Comparison of ENCODE assay signal across 11 mouse cellular contexts in the genomic region with DNA sequence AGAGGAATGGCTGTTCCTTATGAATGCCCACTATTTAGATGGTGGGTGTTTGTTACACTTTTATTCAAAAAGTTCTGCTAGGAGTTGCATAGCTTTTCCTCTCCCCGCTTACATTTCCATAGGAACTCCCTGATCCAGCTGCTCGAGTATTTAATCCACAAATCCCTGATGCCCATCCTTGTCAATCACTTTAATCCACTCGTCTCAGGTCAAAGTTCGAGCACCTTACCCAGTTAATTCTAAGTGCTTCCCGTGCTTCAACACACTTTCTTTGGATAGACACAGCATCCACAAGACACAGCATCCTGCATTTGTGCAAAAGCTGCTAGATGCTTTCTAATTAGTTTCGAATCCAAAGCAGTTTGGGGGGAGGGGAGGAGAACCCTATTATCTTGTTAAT. TPM values are rescaled to one million over a fixed set of nuclear protein-coding genes. Genes with fewer than 3 reads are reported as not detected.
DNase-seq lines count a peak whose midpoint lies in the region; ATAC-seq and TF ChIP-seq lines count a peak whose summit lies in the region.
"Had no signal": no experiment of that assay in that cellular context is flagged by ENCODE, and none has a peak within 500 bp of the region (broad histone marks: within the 10 kb centered on the region; RNA-seq: fewer than 3 reads in every experiment).

No protein-coding gene starts in this region.

- H3K36me3 ChIP-seq in forebrain, embryonic 12.5 days (replicated peaks) = no peaks in the 10 kb centered on the region
- H3K36me3 ChIP-seq in forebrain, postnatal 0 days (ENCODE audit: insufficient read depth) = no peaks in the 10 kb centered on the region
- peaks cover 4% of the 10 kb centered on the region; the same call in 1 of the 2 replicates for H3K36me3 ChIP-seq in lung, embryonic 14.5 days (ENCODE audit: insufficient read depth)
- H3K36me3 ChIP-seq in limb, embryonic 12.5 days = peaks cover 10% of the 10 kb centered on the region; the same call in 1 of the 2 replicates

- intact Hi-C loops in left cerebral cortex, postnatal 25 days (cut with DNase I) = no loop called here

- no peak overlapping the region for H3K27ac ChIP-seq in forebrain, embryonic 12.5 days
- no peak overlapping the region for H3K27ac ChIP-seq in forebrain, postnatal 0 days (ENCODE audit: low read depth, low read length)
- no peak overlapping the region for H3K27ac ChIP-seq in lung, embryonic 14.5 days (ENCODE audit: low read depth)
- H3K27ac ChIP-seq in limb, embryonic 12.5 days = no peak overlapping the region

- no peaks in the 10 kb centered on the region for H3K27me3 ChIP-seq in forebrain, embryonic 12.5 days
- H3K27me3 ChIP-seq in forebrain, postnatal 0 days (ENCODE audit: insufficient read depth, low read length) = no peaks in the 10 kb centered on the region
- no peaks in the 10 kb centered on the region for H3K27me3 ChIP-seq in lung, embryonic 14.5 days (ENCODE audit: insufficient read depth, low read length)
- no peaks in the 10 kb centered on the region for H3K27me3 ChIP-seq in limb, embryonic 12.5 days

- peaks cover 17% of the 10 kb centered on the region for H3K4me1 ChIP-seq in forebrain, embryonic 12.5 days
- no peaks in the 10 kb centered on the region for H3K4me1 ChIP-seq in forebrain, postnatal 0 days (ENCODE audit: insufficient read depth)
- H3K4me1 ChIP-seq in lung, embryonic 14.5 days (ENCODE audit: insufficient read depth) = peaks cover 2% of the 10 kb centered on the region
- peaks cover 39% of the 10 kb centered on the region for H3K4me1 ChIP-seq in limb, embryonic 12.5 days (replicated peaks)

- ATAC-seq in forebrain, embryonic 12.5 days (ENCODE audit: low FRiP score) = no peak
- ATAC-seq in forebrain, postnatal 0 days = no peak
- ATAC-seq in lung, embryonic 14.5 days (ENCODE audit: insufficient read depth) = no peak
- no peak for ATAC-seq in limb, embryonic 12.5 days (ENCODE audit: insufficient number of reproducible peaks, insufficient read depth, low FRiP score, low TSS enrichment, low read depth)

- no peak overlapping the region for H3K4me3 ChIP-seq in forebrain, embryonic 12.5 days (replicated peaks)
- H3K4me3 ChIP-seq in forebrain, postnatal 0 days (ENCODE audit: low read depth, low read length) = no peak overlapping the region
- peak overlapping the region; percentile 69 for H3K4me3 ChIP-seq in lung, embryonic 14.5 days (ENCODE audit: low read depth, low read length)
- H3K4me3 ChIP-seq in limb, embryonic 12.5 days (replicated peaks) = peak overlapping the region; percentile 82; the same call in 1 of the 2 replicates

- no peak overlapping the region for H3K9ac ChIP-seq in forebrain, embryonic 12.5 days
- H3K9ac ChIP-seq in forebrain, postnatal 0 days = no peak overlapping the region
- H3K9ac ChIP-seq in lung, embryonic 14.5 days = peak overlapping the region; percentile 63; the same call in 1 of the 2 replicates
- H3K9ac ChIP-seq in limb, embryonic 12.5 days (replicated peaks) = no peak overlapping the region

- TF ChIP-seq CTCF in forebrain, postnatal 0 days (IDR thresholded peaks at IDR 0.05; ENCODE audit: low read depth) = no peak
- no peak for TF ChIP-seq CTCF in lung, embryonic 14.5 days (IDR thresholded peaks at IDR 0.05; ENCODE audit: low read depth)

- peak overlapping the region; percentile 87 for H3K4me2 ChIP-seq in forebrain, embryonic 12.5 days
- no peak overlapping the region for H3K4me2 ChIP-seq in forebrain, postnatal 0 days (ENCODE audit: low read depth)
- H3K4me2 ChIP-seq in lung, embryonic 14.5 days = peak overlapping the region; percentile 85
- H3K4me2 ChIP-seq in limb, embryonic 12.5 days = peak overlapping the region; percentile 64

- no peak for DNase-seq in forebrain, postnatal 0 days
- DNase-seq in lung, embryonic 14.5 days = no peak
- DNase-seq in lung, postnatal 14 days = no peak
- peak; percentile 71 for DNase-seq in retina, postnatal 1 day
- DNase-seq in thymus, adult 18-20 months = no peak
- no peak for DNase-seq in left cerebral cortex, postnatal 25 days (ENCODE audit: low spot score in 2 of 2)
- DNase-seq: cerebellum, postnatal 36 days; lung, postnatal 10 days; right cerebral cortex, adult 18-20 months had no signal

- WGBS in forebrain, embryonic 12.5 days = 15% methylated on average over 6 of the region's 6 CpGs
- 21% methylated on average over 6 of the region's 6 CpGs for WGBS in forebrain, postnatal 0 days
- 52% methylated on average over 6 of the region's 6 CpGs for WGBS in lung, embryonic 14.5 days
- 65% methylated on average over 6 of the region's 6 CpGs for WGBS in limb, embryonic 12.5 days

- H3K9me3 ChIP-seq in forebrain, embryonic 12.5 days = no peaks in the 10 kb centered on the region
- H3K9me3 ChIP-seq in forebrain, postnatal 0 days (ENCODE audit: low read length) = no peaks in the 10 kb centered on the region
- H3K9me3 ChIP-seq in lung, embryonic 14.5 days (ENCODE audit: low read depth, low read length) = no peaks in the 10 kb centered on the region
- no peaks in the 10 kb centered on the region for H3K9me3 ChIP-seq in limb, embryonic 12.5 days

RNA-seq across cellular contexts. Expression of gene Hadh, which starts 1.5 kb away (rescaled TPM):
- 46.6 and 55.3 TPM in 2 replicates for polyA plus RNA-seq in forebrain, embryonic 12.5 days (2016; fragmentation: Nextera tagmentation; extraction: Ambion mirVana)
- total RNA-seq in forebrain, postnatal 0 days (2014; rRNA removed) = 14.0 and 21.0 TPM in 2 replicates
- polyA plus RNA-seq in forebrain, postnatal 0 days (2015; fragmentation: Nextera tagmentation; extraction: Ambion mirVana) = 30.3 and 33.0 TPM in 2 replicates
- polyA plus RNA-seq in lung, embryonic 14.5 days (2014; fragmentation: Nextera tagmentation; extraction: Ambion mirVana) = 113 and 115 TPM in 2 replicates
- polyA plus RNA-seq in limb, embryonic 12.5 days (2016; fragmentation: Nextera tagmentation; extraction: Ambion mirVana) = 98.2 and 102 TPM in 2 replicates
- total RNA-seq in left cerebral cortex, postnatal 25 days (2021) = 10 to 100 TPM; 19.2 to 21.0 TPM

RNA-seq across cellular contexts. Expression of gene Cyp2u1, which starts 32.6 kb away (rescaled TPM):
- polyA plus RNA-seq in forebrain, embryonic 12.5 days (2016; fragmentation: Nextera tagmentation; extraction: Ambion mirVana) = 2.1 and 3.2 TPM in 2 replicates
- total RNA-seq in forebrain, postnatal 0 days (2014; rRNA removed) = 10.7 and 14.7 TPM in 2 replicates
- polyA plus RNA-seq in forebrain, postnatal 0 days (2015; fragmentation: Nextera tagmentation; extraction: Ambion mirVana) = 8.7 and 11.0 TPM in 2 replicates
- 1.9 TPM in 2 replicates for polyA plus RNA-seq in lung, embryonic 14.5 days (2014; fragmentation: Nextera tagmentation; extraction: Ambion mirVana)
- polyA plus RNA-seq in limb, embryonic 12.5 days (2016; fragmentation: Nextera tagmentation; extraction: Ambion mirVana) = 2.0 and 2.4 TPM in 2 replicates
- total RNA-seq in left cerebral cortex, postnatal 25 days (2021) = 10 to 100 TPM; 14.8 to 18.5 TPM

Comparison
In these comparisons a context has a peak if more than half of its experiments do, and no peak if none do; other contexts are left out.
1. H3K4me3 ChIP-seq: peak in lung, embryonic 14.5 days (single experiment) and limb, embryonic 12.5 days (single experiment); none in forebrain, embryonic 12.5 days (single experiment) and forebrain, postnatal 0 days (single experiment).